Mouse (Mus musculus) limb, embryonic 14.5 days (tissue): ENCODE data around the gene B430306N03Rik. TPM values are rescaled to one million over a fixed set of nuclear protein-coding genes. Genes with fewer than 3 reads are reported as not detected.

Experiments
- ATAC-seq: fragments of 200-750 bp; cut with Nextera tagmentation; 2 replicates; pipeline ENCODE4 v1.8.0; 2017; ENCODE audit warnings: low read depth, moderate number of reproducible peaks, moderate TSS enrichment; ENCODE audit not compliant: low FRiP score
- DNase-seq: peaks from one replicate; pipeline ENCODE4 v3.0.0-alpha.2; 2015; ENCODE audit warnings: low spot score
- H3K27ac ChIP-seq: fragments of 300-500 bp; sonication (generic); replicated peaks from 2 replicates; pipeline ENCODE4 v1.5.1; 2014; ENCODE audit warnings: low read depth, mild to moderate bottlenecking, low read length, moderate library complexity, mixed read lengths
- H3K27me3 ChIP-seq: fragments of 300-500 bp; sonication (generic); 2 replicates; pipeline ENCODE4 v1.6.1; 2014; ENCODE audit warnings: low read length, mixed read lengths; ENCODE audit not compliant: control insufficient read depth, insufficient read depth
- H3K36me3 ChIP-seq: fragments of 300-500 bp; sonication (generic); 2 replicates; pipeline ENCODE4 v1.6.1; 2014; ENCODE audit warnings: mild to moderate bottlenecking, low read length, moderate library complexity, mixed read lengths; ENCODE audit not compliant: control insufficient read depth, insufficient read depth
- H3K4me1 ChIP-seq: fragments of 300-500 bp; sonication (generic); 2 replicates; pipeline ENCODE4 v1.6.1; 2014; ENCODE audit warnings: antibody characterized with exemption, low read length, mixed read lengths; ENCODE audit not compliant: control insufficient read depth, insufficient read depth
- H3K4me2 ChIP-seq: fragments of 300-500 bp; sonication (generic); replicated peaks from 2 replicates; pipeline ENCODE4 v1.6.1; 2014; ENCODE audit warnings: low read depth, mild to moderate bottlenecking, low read length, moderate library complexity; ENCODE audit not compliant: severe bottlenecking
- H3K4me3 ChIP-seq: fragments of 300-500 bp; sonication (generic); replicated peaks from 2 replicates; pipeline ENCODE4 v1.5.1; 2014; ENCODE audit warnings: low read length
- H3K9ac ChIP-seq: fragments of 300-500 bp; sonication (generic); 2 replicates; pipeline ENCODE4 v1.6.1; 2014; ENCODE audit warnings: mild to moderate bottlenecking, low read depth, low read length, moderate library complexity; ENCODE audit not compliant: severe bottlenecking
- H3K9me3 ChIP-seq: fragments of 300-500 bp; sonication (generic); 2 replicates; pipeline ENCODE4 v1.6.1; 2016; ENCODE audit warnings: low read length; ENCODE audit not compliant: control insufficient read depth
- POLR2A ChIP-seq: fragments of 200-500 bp; IDR thresholded peaks from 2 replicates; pipeline ENCODE4 v1.8.0; 2012; ENCODE audit warnings: inconsistent platforms, mild to moderate bottlenecking, moderate library complexity, borderline replicate concordance; ENCODE audit not compliant: insufficient read depth, insufficient read length; ENCODE audit errors: extremely low read depth
- WGBS: fragments of 180-500 bp; shearing (Covaris S2); extraction: QIAGEN DNeasy Blood & Tissue Kit; methylation state at CpG from one replicate; pipeline ENCODE4 v1.1.7; 2014; 5-methylcytosine and 5-hydroxymethylcytosine counted together
- polyA plus RNA-seq, 2 experiments: library from polyadenylated mRNA; depleted of rRNA in 1 of 2; stranded (reverse) in 1 of 2; unstranded in 1 of 2; fragments of >200 nt; fragmentation: Nextera tagmentation in 1 of 2; extraction: Ambion mirVana in 1 of 2; gene quantifications; 2 replicates each; pipeline versions ENCODE4 v1.2.1 to v1.2.3; 2012 to 2014

The B430306N03Rik gene
- polyA plus RNA-seq, 2 experiments: 0.18 to 0.28 TPM

GRCm38 (mm10) chr17:48340267-48340666 is 24.3 kb downstream of the B430306N03Rik start:
- no peak overlapping the region for H3K4me2 ChIP-seq
- 85% methylated on average over 1 of the region's 1 CpGs for WGBS

GRCm38 (mm10) chr17:48341947-48342346 is 26.0 kb downstream of the B430306N03Rik start:
- no peak overlapping the region for H3K27ac ChIP-seq
- ATAC-seq: no peak
- TF ChIP-seq POLR2A: no peak
- H3K36me3 ChIP-seq: no peaks in the 10 kb centered on the region
- no peaks in the 10 kb centered on the region for H3K9me3 ChIP-seq
- H3K4me2 ChIP-seq: no peak overlapping the region
- H3K27me3 ChIP-seq: no peaks in the 10 kb centered on the region
- no peaks in the 10 kb centered on the region for H3K4me1 ChIP-seq
- H3K4me3 ChIP-seq: no peak overlapping the region
- no peak for DNase-seq
- 43% methylated on average over 3 of the region's 3 CpGs for WGBS
- no peak overlapping the region for H3K9ac ChIP-seq

More at GRCm38 (mm10) chr17:48340267-48340666, 24.3 kb downstream of the B430306N03Rik start:
- Histone ChIP-seq H3K27ac (no peak overlapping the region), H3K27me3 (no peaks in the 10 kb centered on the region), H3K4me3 (no peak overlapping the region), H3K9ac (no peak overlapping the region), H3K9me3 (no peaks in the 10 kb centered on the region), H3K4me1 (no peaks in the 10 kb centered on the region), H3K36me3 (no peaks in the 10 kb centered on the region)
- TF ChIP-seq POLR2A: no peak
- ATAC-seq (no peak), DNase-seq (no peak)

GRCm38 (mm10) chr17:48343065-48343464 is 27.1 kb downstream of the B430306N03Rik start:
- TF ChIP-seq POLR2A: no peak
- Histone ChIP-seq H3K36me3 (no peaks in the 10 kb centered on the region), H3K27ac (no peak overlapping the region), H3K4me1 (no peaks in the 10 kb centered on the region), H3K4me3 (no peak overlapping the region), H3K27me3 (no peaks in the 10 kb centered on the region), H3K9me3 (no peaks in the 10 kb centered on the region), H3K4me2 (no peak overlapping the region), H3K9ac (no peak overlapping the region)
- ATAC-seq (no peak), DNase-seq (no peak)
- WGBS: 82% methylated on average over 2 of the region's 2 CpGs

GRCm38 (mm10) chr17:48345824-48346223 is 29.9 kb downstream of the B430306N03Rik start:
- Histone ChIP-seq H3K27ac (no peak overlapping the region), H3K9me3 (no peaks in the 10 kb centered on the region), H3K4me1 (no peaks in the 10 kb centered on the region), H3K27me3 (no peaks in the 10 kb centered on the region), H3K4me3 (no peak overlapping the region), H3K36me3 (no peaks in the 10 kb centered on the region), H3K9ac (no peak overlapping the region), H3K4me2 (no peak overlapping the region)
- no peak for DNase-seq
- no peak for ATAC-seq
- no peak for TF ChIP-seq POLR2A
- WGBS: 78% methylated on average over 4 of the region's 4 CpGs

GRCm38 (mm10) chr17:48346231-48346630 is 30.3 kb downstream of the B430306N03Rik start, which contains the start of gene Trem2:
Gene Trem2, plus strand, starts transcription at chr17:48346401.
- no peaks in the 10 kb centered on the region for H3K27me3 ChIP-seq
- H3K4me3 ChIP-seq: no peak within 1 kb of the TSS
- TF ChIP-seq POLR2A: no peak
- no peaks in the 10 kb centered on the region for H3K36me3 ChIP-seq
- ATAC-seq (no peak), DNase-seq (no peak)
- H3K27ac ChIP-seq: no peak within 1 kb of the TSS
- no peak within 1 kb of the TSS for H3K9ac ChIP-seq
- no peaks in the 10 kb centered on the region for H3K9me3 ChIP-seq
- no peak within 1 kb of the TSS for H3K4me2 ChIP-seq
- no peaks in the 10 kb centered on the region for H3K4me1 ChIP-seq
- 69% methylated on average over 5 of the region's 5 CpGs for WGBS

GRCm38 (mm10) chr17:48346834-48347233 is 30.9 kb downstream of the B430306N03Rik start:
- H3K27me3 ChIP-seq: no peaks in the 10 kb centered on the region
- ATAC-seq: no peak
- no peaks in the 10 kb centered on the region for H3K4me1 ChIP-seq
- 59% methylated on average over 4 of the region's 4 CpGs for WGBS
- H3K27ac ChIP-seq: no peak overlapping the region
- H3K4me3 ChIP-seq: no peak overlapping the region
- no peaks in the 10 kb centered on the region for H3K9me3 ChIP-seq
- no peak overlapping the region for H3K9ac ChIP-seq
- H3K4me2 ChIP-seq: no peak overlapping the region
- no peak for TF ChIP-seq POLR2A
- DNase-seq: no peak
- H3K36me3 ChIP-seq: no peaks in the 10 kb centered on the region
